ENCODE assay signal across 8 mouse cellular contexts in the genomic region with DNA sequence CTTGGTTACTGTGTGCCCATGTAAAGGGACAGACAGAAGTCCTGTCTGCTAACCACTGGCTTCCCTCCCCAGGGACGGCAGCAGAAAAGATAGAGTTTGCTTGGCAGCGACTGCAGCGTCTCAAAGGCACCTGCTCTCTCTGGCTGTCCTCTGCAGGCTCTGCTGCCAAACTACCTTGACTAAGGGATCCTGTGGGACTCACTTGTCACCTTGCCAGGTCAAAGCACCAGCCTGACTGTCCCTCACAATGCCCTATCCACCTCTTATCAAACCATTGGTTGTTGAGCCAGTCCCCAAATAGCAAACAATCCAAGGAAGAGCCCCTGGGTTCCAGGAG. TPM values are rescaled to one million over a fixed set of nuclear protein-coding genes. Genes with fewer than 3 reads are reported as not detected.
DNase-seq lines count a peak whose midpoint lies in the region; ATAC-seq lines count a peak whose summit lies in the region.

No protein-coding gene starts in this region.

- H3K27me3 ChIP-seq in embryonic facial prominence, embryonic 15.5 days = no peaks in the 10 kb centered on the region
- no peaks in the 10 kb centered on the region for H3K27me3 ChIP-seq in heart, embryonic 15.5 days
- no peaks in the 10 kb centered on the region for H3K27me3 ChIP-seq in limb, embryonic 15.5 days
- no peaks in the 10 kb centered on the region for H3K27me3 ChIP-seq in stomach, embryonic 16.5 days (ENCODE audit: control insufficient read depth, insufficient read depth, low read length)

- 37% methylated on average over 3 of the region's 3 CpGs for WGBS in embryonic facial prominence, embryonic 15.5 days
- WGBS in heart, embryonic 15.5 days = 19% methylated on average over 3 of the region's 3 CpGs
- WGBS in limb, embryonic 15.5 days = 47% methylated on average over 3 of the region's 3 CpGs
- 29% methylated on average over 3 of the region's 3 CpGs for WGBS in stomach, embryonic 16.5 days

- H3K36me3 ChIP-seq in embryonic facial prominence, embryonic 15.5 days = no peaks in the 10 kb centered on the region
- no peaks in the 10 kb centered on the region for H3K36me3 ChIP-seq in heart, embryonic 15.5 days
- no peaks in the 10 kb centered on the region for H3K36me3 ChIP-seq in limb, embryonic 15.5 days
- H3K36me3 ChIP-seq in stomach, embryonic 16.5 days (ENCODE audit: control insufficient read depth, insufficient read depth, low read length) = no peaks in the 10 kb centered on the region

- peak overlapping the region; percentile 95 for H3K27ac ChIP-seq in embryonic facial prominence, embryonic 15.5 days (replicated peaks)
- H3K27ac ChIP-seq in heart, embryonic 15.5 days = peak overlapping the region; percentile 92
- H3K27ac ChIP-seq in limb, embryonic 15.5 days = peak overlapping the region; percentile 88
- peak overlapping the region; percentile 99 for H3K27ac ChIP-seq in stomach, embryonic 16.5 days (ENCODE audit: low read length)

- no peak for ATAC-seq in CD4-positive, CD25-positive, alpha-beta regulatory T cell, adult 4 months
- ATAC-seq in embryonic facial prominence, embryonic 15.5 days (ENCODE audit: insufficient number of reproducible peaks, low FRiP score, low TSS enrichment, low read depth) = no peak
- 0 out of 2 replicates have a peak, but pooled peaks have one; percentile 4 for ATAC-seq in heart, embryonic 15.5 days (replicated peaks; ENCODE audit: insufficient number of reproducible peaks, insufficient read depth, low FRiP score, low read depth)
- no peak for ATAC-seq in limb, embryonic 15.5 days (ENCODE audit: insufficient number of reproducible peaks, low FRiP score, low TSS enrichment, low read depth)
- ATAC-seq in stomach, embryonic 16.5 days (ENCODE audit: insufficient read depth, low FRiP score) = no peak

- no peak overlapping the region for H3K4me2 ChIP-seq in embryonic facial prominence, embryonic 15.5 days (replicated peaks)
- peak overlapping the region; percentile 50 for H3K4me2 ChIP-seq in heart, embryonic 15.5 days
- no peak overlapping the region for H3K4me2 ChIP-seq in limb, embryonic 15.5 days
- peak overlapping the region; percentile 45 for H3K4me2 ChIP-seq in stomach, embryonic 16.5 days (ENCODE audit: low read depth, low read length)

- DNase-seq in CD4-positive, CD25-positive, alpha-beta regulatory T cell, adult 2 months (ENCODE audit: low read depth, low spot score) = peak; percentile 14
- DNase-seq in A20 (ENCODE audit: low read depth, low spot score) = peak; percentile 79
- DNase-seq in urinary bladder, postnatal 14 days (ENCODE audit: low spot score) = no peak

- H3K4me1 ChIP-seq in embryonic facial prominence, embryonic 15.5 days = peaks cover 15% of the 10 kb centered on the region
- peaks cover 21% of the 10 kb centered on the region for H3K4me1 ChIP-seq in heart, embryonic 15.5 days (replicated peaks)
- peaks cover 16% of the 10 kb centered on the region for H3K4me1 ChIP-seq in limb, embryonic 15.5 days
- H3K4me1 ChIP-seq in stomach, embryonic 16.5 days (ENCODE audit: control insufficient read depth, insufficient read depth, low read length) = peaks cover 17% of the 10 kb centered on the region

- 0 out of 2 replicates have a peak overlapping the region, but pooled peaks have one; percentile 5 for H3K4me3 ChIP-seq in embryonic facial prominence, embryonic 15.5 days (replicated peaks)
- peak overlapping the region; percentile 18; the same call in 1 of the 2 replicates for H3K4me3 ChIP-seq in heart, embryonic 15.5 days
- H3K4me3 ChIP-seq in limb, embryonic 15.5 days = no peak overlapping the region
- peak overlapping the region; percentile 6 for H3K4me3 ChIP-seq in stomach, embryonic 16.5 days (replicated peaks; ENCODE audit: low read length)

- H3K9me3 ChIP-seq in embryonic facial prominence, embryonic 15.5 days (replicated peaks) = no peaks in the 10 kb centered on the region
- H3K9me3 ChIP-seq in heart, embryonic 15.5 days (replicated peaks) = no peaks in the 10 kb centered on the region
- no peaks in the 10 kb centered on the region for H3K9me3 ChIP-seq in limb, embryonic 15.5 days
- no peaks in the 10 kb centered on the region for H3K9me3 ChIP-seq in stomach, embryonic 16.5 days (replicated peaks; ENCODE audit: control insufficient read depth, low read length)

- H3K9ac ChIP-seq in embryonic facial prominence, embryonic 15.5 days = no peak overlapping the region
- peak overlapping the region; percentile 42 for H3K9ac ChIP-seq in heart, embryonic 15.5 days
- no peak overlapping the region for H3K9ac ChIP-seq in limb, embryonic 15.5 days
- peak overlapping the region; percentile 60 for H3K9ac ChIP-seq in stomach, embryonic 16.5 days (ENCODE audit: low read length)

RNA-seq across cellular contexts. Expression of gene Pcbp1, which starts 38.0 kb away (rescaled TPM):
- 10 to 100 TPM; 18.5 to 35.3 TPM for polyA plus RNA-seq in CD4-positive, CD25-positive, alpha-beta regulatory T cell, adult 4 months (2017; shearing (Covaris generic))
- polyA plus RNA-seq in embryonic facial prominence, embryonic 15.5 days (2015; fragmentation: Nextera tagmentation; extraction: Ambion mirVana) = 497 and 506 TPM in 2 replicates
- polyA plus RNA-seq in heart, embryonic 15.5 days (2015; fragmentation: Nextera tagmentation; extraction: Ambion mirVana) = 313 and 337 TPM in 2 replicates
- polyA plus RNA-seq in limb, embryonic 15.5 days (2015; fragmentation: Nextera tagmentation; extraction: Ambion mirVana) = 456 and 462 TPM in 2 replicates
- 177 and 197 TPM in 2 replicates for polyA plus RNA-seq in stomach, embryonic 16.5 days (2015; fragmentation: Nextera tagmentation; extraction: Ambion mirVana)

RNA-seq across cellular contexts. Expression of gene C87436, which starts 49.9 kb away (rescaled TPM):
- 10 to 100 TPM; 41.0 to 43.8 TPM for polyA plus RNA-seq in CD4-positive, CD25-positive, alpha-beta regulatory T cell, adult 4 months (2017; shearing (Covaris generic))
- polyA plus RNA-seq in embryonic facial prominence, embryonic 15.5 days (2015; fragmentation: Nextera tagmentation; extraction: Ambion mirVana) = 24.7 and 26.8 TPM in 2 replicates
- polyA plus RNA-seq in heart, embryonic 15.5 days (2015; fragmentation: Nextera tagmentation; extraction: Ambion mirVana) = 15.1 and 17.3 TPM in 2 replicates
- 22.9 and 24.5 TPM in 2 replicates for polyA plus RNA-seq in limb, embryonic 15.5 days (2015; fragmentation: Nextera tagmentation; extraction: Ambion mirVana)
- 23.0 and 23.4 TPM in 2 replicates for polyA plus RNA-seq in stomach, embryonic 16.5 days (2015; fragmentation: Nextera tagmentation; extraction: Ambion mirVana)

Comparison
In these comparisons a context has a peak if more than half of its experiments do, and no peak if none do; other contexts are left out.
1. H3K4me2 ChIP-seq: peak in heart, embryonic 15.5 days (single experiment) and stomach, embryonic 16.5 days (single experiment); none in embryonic facial prominence, embryonic 15.5 days (single experiment) and limb, embryonic 15.5 days (single experiment).
2. H3K9ac ChIP-seq: peak in heart, embryonic 15.5 days (single experiment) and stomach, embryonic 16.5 days (single experiment); none in embryonic facial prominence, embryonic 15.5 days (single experiment) and limb, embryonic 15.5 days (single experiment).
3. Peak in every context shown above with its lines, with median percentiles within 50 percentile points of each other: H3K27ac ChIP-seq.